Mouse (Mus musculus) testis, adult 2 months (tissue): ENCODE results near the gene H1fnt. TPM values are rescaled to one million over a fixed set of nuclear protein-coding genes. Genes with fewer than 3 reads are reported as not detected.

Experiments
- H3K27ac ChIP-seq: fragments of 200-500 bp; 2 replicates; pipeline ENCODE4 v1.5.1; 2012; ENCODE audit warnings: low read depth, low read length; ENCODE audit not compliant: control insufficient read depth, insufficient read depth
- H3K27me3 ChIP-seq: fragments of 200-500 bp; 2 replicates; pipeline ENCODE4 v1.6.1; 2012; ENCODE audit warnings: mild to moderate bottlenecking, low read length, moderate library complexity; ENCODE audit not compliant: control insufficient read depth, insufficient read depth
- H3K36me3 ChIP-seq: fragments of 200-500 bp; 2 replicates; pipeline ENCODE4 v1.6.1; 2012; ENCODE audit warnings: mild to moderate bottlenecking, low read length; ENCODE audit not compliant: control insufficient read depth, insufficient read depth
- H3K4me1 ChIP-seq: fragments of 200-500 bp; 2 replicates; pipeline ENCODE4 v1.6.1; 2012; ENCODE audit warnings: low read length; ENCODE audit not compliant: control insufficient read depth, insufficient read depth
- H3K4me3 ChIP-seq: fragments of 200-500 bp; 2 replicates; pipeline ENCODE4 v1.5.1; 2012; ENCODE audit warnings: low read depth, mild to moderate bottlenecking, low read length, moderate library complexity, mixed read lengths; ENCODE audit not compliant: control insufficient read depth
- CTCF ChIP-seq: fragments of 200-500 bp; IDR thresholded peaks from 2 replicates; pipeline ENCODE4 v1.5.1; 2012; ENCODE audit warnings: low read depth, mild to moderate bottlenecking, inconsistent platforms, low read length, moderate library complexity; ENCODE audit not compliant: control insufficient read depth, insufficient read depth, insufficient replicate concordance
- POLR2A ChIP-seq: fragments of 200-500 bp; IDR thresholded peaks from 2 replicates; pipeline ENCODE4 v1.6.1; 2012; ENCODE audit warnings: low read depth, mild to moderate bottlenecking, inconsistent platforms, low read length, moderate library complexity; ENCODE audit not compliant: control insufficient read depth
- polyA plus RNA-seq: library from polyadenylated mRNA; depleted of rRNA; stranded (reverse); fragments of >200 nt; gene quantifications from 2 replicates; pipeline ENCODE4 v1.2.3, GENCODE M21; 2012; rRNA removed

The H1fnt gene
- polyA plus RNA-seq, result 627 and 718 TPM in 2 replicates

GRCm38 (mm10) chr15:98257193-98257592 is at the start of gene H1fnt:
Gene H1fnt, minus strand, starts transcription at chr15:98257293.
- Histone ChIP-seq H3K27me3 (no peaks in the 10 kb centered on the region), H3K4me1 (peaks cover 3% of the 10 kb centered on the region), H3K4me3 (peak within 1 kb of the TSS; percentile 84), H3K27ac (peak within 1 kb of the TSS; percentile 78), H3K36me3 (no peaks in the 10 kb centered on the region)
- TF ChIP-seq POLR2A (peak; percentile 22; the same call in 1 of the 2 replicates), CTCF (no peak)

- peak within 1 kb of the TSS; percentile 75 for H3K4me3 ChIP-seq
- no peak within 1 kb of the TSS for H3K27ac ChIP-seq
- no peaks in the 10 kb centered on the region for H3K27me3 ChIP-seq
- H3K4me1 ChIP-seq, result peaks cover 5% of the 10 kb centered on the region
- no peaks in the 10 kb centered on the region for H3K36me3 ChIP-seq
- no peak for TF ChIP-seq CTCF
- TF ChIP-seq POLR2A, result no peak
Observed at GRCm38 (mm10) chr15:98295628-98296551, 38.8 kb upstream of the H1fnt start, which contains the start of gene Zfp641. Gene Zfp641, minus strand, starts transcription at chr15:98296161.

GRCm38 (mm10) chr15:98293651-98294050 is 36.6 kb upstream of the H1fnt start:
- H3K4me3 ChIP-seq, result no peak overlapping the region
- TF ChIP-seq CTCF (no peak), POLR2A (no peak)
- H3K27me3 ChIP-seq, result no peaks in the 10 kb centered on the region
- H3K4me1 ChIP-seq, result peaks cover 5% of the 10 kb centered on the region
- no peak overlapping the region for H3K27ac ChIP-seq
- no peaks in the 10 kb centered on the region for H3K36me3 ChIP-seq

- TF ChIP-seq CTCF, result no peak
- no peak for TF ChIP-seq POLR2A
- no peak overlapping the region for H3K4me3 ChIP-seq
Observed at GRCm38 (mm10) chr15:98288566-98288965, 31.5 kb upstream of the H1fnt start.

GRCm38 (mm10) chr15:98286418-98286817 is 29.3 kb upstream of the H1fnt start:
- TF ChIP-seq POLR2A, result no peak
- TF ChIP-seq CTCF, result no peak

More at GRCm38 (mm10) chr15:98288566-98288965, 31.5 kb upstream of the H1fnt start:
- no peak overlapping the region for H3K27ac ChIP-seq
- H3K4me1 ChIP-seq, result peaks cover 6% of the 10 kb centered on the region; the same call in 1 of the 2 replicates
- H3K27me3 ChIP-seq, result no peaks in the 10 kb centered on the region
- H3K36me3 ChIP-seq, result no peaks in the 10 kb centered on the region

GRCm38 (mm10) chr15:98257776-98258175 is 683 bp upstream of the H1fnt start:
- no peak overlapping the region for H3K27ac ChIP-seq
- H3K36me3 ChIP-seq, result no peaks in the 10 kb centered on the region
- peaks cover 3% of the 10 kb centered on the region for H3K4me1 ChIP-seq
- peak overlapping the region; percentile 63 for H3K4me3 ChIP-seq
- TF ChIP-seq CTCF (no peak), POLR2A (no peak)
- H3K27me3 ChIP-seq, result no peaks in the 10 kb centered on the region

More at GRCm38 (mm10) chr15:98286418-98286817, 29.3 kb upstream of the H1fnt start:
- Histone ChIP-seq H3K27me3 (no peaks in the 10 kb centered on the region), H3K27ac (no peak overlapping the region), H3K4me1 (peaks cover 6% of the 10 kb centered on the region; the same call in 1 of the 2 replicates), H3K4me3 (no peak overlapping the region), H3K36me3 (no peaks in the 10 kb centered on the region)

- peaks cover 3% of the 10 kb centered on the region for H3K4me1 ChIP-seq
Observed at GRCm38 (mm10) chr15:98256271-98256670, 822 bp downstream of the H1fnt start.

More at GRCm38 (mm10) chr15:98256271-98256670, 822 bp downstream of the H1fnt start:
- Histone ChIP-seq H3K27me3 (no peaks in the 10 kb centered on the region), H3K4me3 (peak overlapping the region; percentile 84), H3K36me3 (no peaks in the 10 kb centered on the region), H3K27ac (peak overlapping the region; percentile 18; the same call in 1 of the 2 replicates)
- TF ChIP-seq CTCF (no peak), POLR2A (peak; percentile 64; the same call in 1 of the 2 replicates)
